Mouse (Mus musculus) kidney, embryonic 15.5 days (tissue): ENCODE measurements around the gene Ip6k1. TPM values are rescaled to one million over a fixed set of nuclear protein-coding genes. Genes with fewer than 3 reads are reported as not detected.

Source experiments
- ATAC-seq: fragments of 200-750 bp; cut with Nextera tagmentation; replicated peaks from 2 replicates; pipeline ENCODE4 v1.8.0; 2017; ENCODE audit warnings: moderate TSS enrichment; ENCODE audit not compliant: low FRiP score
- H3K27ac ChIP-seq: fragments of 300-500 bp; sonication (generic); 2 replicates; pipeline ENCODE4 v1.5.1; 2015; ENCODE audit warnings: mild to moderate bottlenecking, inconsistent platforms
- H3K27me3 ChIP-seq: fragments of 300-500 bp; sonication (generic); 2 replicates; pipeline ENCODE4 v1.6.1; 2015; ENCODE audit warnings: inconsistent platforms
- H3K36me3 ChIP-seq: fragments of 300-500 bp; sonication (generic); 2 replicates; pipeline ENCODE4 v1.6.1; 2015; ENCODE audit warnings: inconsistent platforms
- H3K4me1 ChIP-seq: fragments of 300-500 bp; sonication (generic); 2 replicates; pipeline ENCODE4 v1.6.1; 2015; ENCODE audit warnings: inconsistent platforms
- H3K4me2 ChIP-seq: fragments of 300-500 bp; sonication (generic); 2 replicates; pipeline ENCODE4 v1.6.1; 2015; ENCODE audit warnings: moderate library complexity, mild to moderate bottlenecking, inconsistent platforms
- H3K4me3 ChIP-seq: fragments of 300-500 bp; sonication (generic); replicated peaks from 2 replicates; pipeline ENCODE4 v1.5.1; 2015; ENCODE audit warnings: mild to moderate bottlenecking, inconsistent platforms
- H3K9ac ChIP-seq: fragments of 300-500 bp; sonication (generic); 2 replicates; pipeline ENCODE4 v1.6.1; 2015; ENCODE audit warnings: mild to moderate bottlenecking, inconsistent platforms
- H3K9me3 ChIP-seq: fragments of 300-500 bp; sonication (generic); replicated peaks from 2 replicates; pipeline ENCODE4 v1.6.1; 2016; ENCODE audit warnings: inconsistent platforms
- WGBS: fragments of 180-500 bp; shearing (Covaris S2); methylation state at CpG from one replicate; pipeline ENCODE4 v1.1.7; 2015; ENCODE audit warnings: mixed read lengths; 5-methylcytosine and 5-hydroxymethylcytosine counted together
- polyA plus RNA-seq: library from polyadenylated mRNA; unstranded; fragments of >200 nt; fragmentation: Nextera tagmentation; extraction: Ambion mirVana; gene quantifications from 2 replicates; pipeline ENCODE4 v1.2.1, GENCODE M21; 2015

Ip6k1 gene
- polyA plus RNA-seq, 1 experiment from 2014 or later = 54.8 TPM

- ATAC-seq = no peak
These were observed 45.6 kb downstream of the Ip6k1 start for GRCm38 (mm10) chr9:108047601-108048565.

GRCm38 (mm10) chr9:108048566-108048955 lies 46.3 kb downstream of the Ip6k1 start:
- peak overlapping the region; percentile 63 for H3K9ac ChIP-seq
- WGBS = under 1% methylated on average over 19 of the region's 19 CpGs
- peaks cover 57% of the 10 kb centered on the region for H3K36me3 ChIP-seq
- H3K4me3 ChIP-seq = peak overlapping the region; percentile 72
- H3K27ac ChIP-seq = peak overlapping the region; percentile 77
- peak; percentile 51 for ATAC-seq
- H3K27me3 ChIP-seq = no peaks in the 10 kb centered on the region
- no peaks in the 10 kb centered on the region for H3K9me3 ChIP-seq
- peak overlapping the region; percentile 86 for H3K4me2 ChIP-seq
- H3K4me1 ChIP-seq = peaks cover 36% of the 10 kb centered on the region

More at GRCm38 (mm10) chr9:108047601-108048565, 45.6 kb downstream of the Ip6k1 start:
- H3K27ac ChIP-seq = peak overlapping the region; percentile 77
- no peaks in the 10 kb centered on the region for H3K9me3 ChIP-seq
- H3K4me3 ChIP-seq = peak overlapping the region; percentile 72
- peaks cover 30% of the 10 kb centered on the region for H3K4me1 ChIP-seq
- WGBS = 45% methylated on average over 17 of the region's 17 CpGs
- peak overlapping the region; percentile 86 for H3K4me2 ChIP-seq
- H3K36me3 ChIP-seq = peaks cover 60% of the 10 kb centered on the region
- no peaks in the 10 kb centered on the region for H3K27me3 ChIP-seq
- H3K9ac ChIP-seq = peak overlapping the region; percentile 63

GRCm38 (mm10) chr9:108049016-108049455 lies 46.7 kb downstream of the Ip6k1 start, which contains the start of gene Gmppb:
Gene Gmppb, plus strand, starts transcription at chr9:108049242.
- H3K27ac ChIP-seq = peak within 1 kb of the TSS; percentile 77
- peaks cover 62% of the 10 kb centered on the region for H3K36me3 ChIP-seq
- no peaks in the 10 kb centered on the region for H3K9me3 ChIP-seq
- ATAC-seq = peak; percentile 96
- WGBS = under 1% methylated on average over 31 of the region's 39 CpGs
- peak within 1 kb of the TSS; percentile 63 for H3K9ac ChIP-seq
- H3K4me1 ChIP-seq = peaks cover 38% of the 10 kb centered on the region
- peak within 1 kb of the TSS; percentile 86 for H3K4me2 ChIP-seq
- no peaks in the 10 kb centered on the region for H3K27me3 ChIP-seq
- peak within 1 kb of the TSS; percentile 72 for H3K4me3 ChIP-seq

GRCm38 (mm10) chr9:108049561-108050251 lies 47.4 kb downstream of the Ip6k1 start:
- peaks cover 65% of the 10 kb centered on the region for H3K36me3 ChIP-seq
- H3K9ac ChIP-seq = peak overlapping the region; percentile 63
- peak overlapping the region; percentile 72 for H3K4me3 ChIP-seq
- ATAC-seq = 0 out of 2 replicates have a peak, but pooled peaks have one; percentile 0
- WGBS = 37% methylated on average over 15 of the region's 15 CpGs
- H3K27ac ChIP-seq = peak overlapping the region; percentile 76
- H3K9me3 ChIP-seq = no peaks in the 10 kb centered on the region
- peak overlapping the region; percentile 86 for H3K4me2 ChIP-seq
- peaks cover 38% of the 10 kb centered on the region for H3K4me1 ChIP-seq
- no peaks in the 10 kb centered on the region for H3K27me3 ChIP-seq

- H3K9ac ChIP-seq = no peak overlapping the region
- peaks cover 38% of the 10 kb centered on the region for H3K4me1 ChIP-seq
- H3K4me3 ChIP-seq = no peak overlapping the region
- H3K9me3 ChIP-seq = no peaks in the 10 kb centered on the region
- H3K27ac ChIP-seq = no peak overlapping the region
- no peak for ATAC-seq
- 93% methylated on average over 15 of the region's 15 CpGs for WGBS
- no peak overlapping the region for H3K4me2 ChIP-seq
- peaks cover 65% of the 10 kb centered on the region for H3K36me3 ChIP-seq
- H3K27me3 ChIP-seq = no peaks in the 10 kb centered on the region
These were observed 49.1 kb downstream of the Ip6k1 start for GRCm38 (mm10) chr9:108051184-108051930.

GRCm38 (mm10) chr9:108051931-108052220 lies 49.6 kb downstream of the Ip6k1 start:
- H3K9me3 ChIP-seq = no peaks in the 10 kb centered on the region
- peaks cover 64% of the 10 kb centered on the region for H3K36me3 ChIP-seq
- H3K27me3 ChIP-seq = no peaks in the 10 kb centered on the region
- H3K9ac ChIP-seq = no peak overlapping the region
- WGBS = 81% methylated on average over 4 of the region's 4 CpGs
- no peak for ATAC-seq
- H3K27ac ChIP-seq = no peak overlapping the region
- H3K4me3 ChIP-seq = no peak overlapping the region
- no peak overlapping the region for H3K4me2 ChIP-seq
- peaks cover 38% of the 10 kb centered on the region for H3K4me1 ChIP-seq

GRCm38 (mm10) chr9:108052411-108052810 lies 50.1 kb downstream of the Ip6k1 start:
- Histone ChIP-seq H3K9ac (no peak overlapping the region), H3K27ac (peak overlapping the region; percentile 11; the same call in 1 of the 2 replicates), H3K27me3 (no peaks in the 10 kb centered on the region), H3K4me2 (no peak overlapping the region), H3K4me3 (no peak overlapping the region), H3K9me3 (no peaks in the 10 kb centered on the region), H3K4me1 (peaks cover 37% of the 10 kb centered on the region), H3K36me3 (peaks cover 64% of the 10 kb centered on the region)
- 72% methylated on average over 7 of the region's 7 CpGs for WGBS
- ATAC-seq = no peak

GRCm38 (mm10) chr9:108052885-108053664 lies 50.8 kb downstream of the Ip6k1 start, which contains the start of gene Amigo3:
Gene Amigo3, plus strand, starts transcription at chr9:108053159.
- H3K9me3 ChIP-seq = no peaks in the 10 kb centered on the region
- H3K4me3 ChIP-seq = peak within 1 kb of the TSS; percentile 30
- H3K4me1 ChIP-seq = peaks cover 30% of the 10 kb centered on the region
- peak within 1 kb of the TSS; percentile 55 for H3K4me2 ChIP-seq
- 55% methylated on average over 20 of the region's 20 CpGs for WGBS
- peaks cover 67% of the 10 kb centered on the region for H3K36me3 ChIP-seq
- H3K9ac ChIP-seq = peak within 1 kb of the TSS; percentile 44
- peak within 1 kb of the TSS; percentile 62 for H3K27ac ChIP-seq
- peak; percentile 44 for ATAC-seq
- H3K27me3 ChIP-seq = no peaks in the 10 kb centered on the region

GRCm38 (mm10) chr9:108053665-108054225 lies 51.4 kb downstream of the Ip6k1 start:
- Histone ChIP-seq H3K27me3 (no peaks in the 10 kb centered on the region), H3K4me3 (no peak overlapping the region; the same call in 1 of the 2 replicates), H3K27ac (peak overlapping the region; percentile 62; the same call in 1 of the 2 replicates), H3K9ac (0 out of 2 replicates have a peak overlapping the region, but pooled peaks have one; percentile 44), H3K36me3 (peaks cover 74% of the 10 kb centered on the region), H3K9me3 (no peaks in the 10 kb centered on the region), H3K4me1 (peaks cover 26% of the 10 kb centered on the region), H3K4me2 (peak overlapping the region; percentile 55; the same call in 1 of the 2 replicates)
- WGBS = 93% methylated on average over 15 of the region's 15 CpGs
- ATAC-seq = no peak

GRCm38 (mm10) chr9:108054331-108055040 lies 52.2 kb downstream of the Ip6k1 start:
- Histone ChIP-seq H3K4me2 (no peak overlapping the region), H3K4me1 (peaks cover 24% of the 10 kb centered on the region), H3K9me3 (no peaks in the 10 kb centered on the region), H3K27ac (no peak overlapping the region), H3K27me3 (no peaks in the 10 kb centered on the region), H3K4me3 (no peak overlapping the region), H3K36me3 (peaks cover 81% of the 10 kb centered on the region), H3K9ac (no peak overlapping the region)
- no peak for ATAC-seq
- 93% methylated on average over 22 of the region's 22 CpGs for WGBS
